Mouse (Mus musculus): ENCODE measurements at regions not wholly inside any gene's neighbourhood (a gene's known extent, or its start where the extent isn't known, plus 50 kb on each side); places are given as distances from the start of the nearest gene placed in this dataset.
"Not testable (repeated sequence)": the region's sequence is repeated elsewhere in the genome, so short reads cannot be mapped to it uniquely, and the experiment has no call there.

DNA sequence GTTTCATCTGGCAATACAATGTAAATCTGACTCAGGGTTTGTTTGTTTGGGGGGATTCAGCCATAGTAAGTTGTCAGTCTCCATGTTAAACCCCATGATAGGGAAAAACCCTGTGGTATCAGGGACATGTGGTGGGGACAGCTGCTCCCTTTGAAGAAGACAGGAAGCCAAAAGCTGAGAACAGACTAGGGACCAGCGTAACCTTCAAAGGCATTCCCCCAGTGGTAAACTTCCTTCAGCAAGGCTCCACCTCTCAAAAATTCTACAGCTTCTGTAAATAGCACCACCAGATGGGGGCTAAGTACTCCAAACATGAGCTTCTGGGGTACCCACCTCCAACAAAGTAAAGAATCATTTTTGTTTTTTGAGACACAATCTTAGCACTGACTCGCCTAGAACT, 476.0 kb upstream of the Fam160b2 start:
- WGBS: 88% methylated on average over 2 of the region's 2 CpGs
- Histone ChIP-seq H3K36me3 (replicated peaks) (no peaks in the 10 kb centered on the region), H3K9me3 (no peaks in the 10 kb centered on the region), H3K27me3 (replicated peaks) (no peaks in the 10 kb centered on the region), H3K4me2 (no peak overlapping the region), H3K27ac (no peak overlapping the region), H3K4me1 (no peaks in the 10 kb centered on the region), H3K9ac (no peak overlapping the region), H3K4me3 (no peak overlapping the region)
- ATAC-seq (replicated peaks): no peak

DNA sequence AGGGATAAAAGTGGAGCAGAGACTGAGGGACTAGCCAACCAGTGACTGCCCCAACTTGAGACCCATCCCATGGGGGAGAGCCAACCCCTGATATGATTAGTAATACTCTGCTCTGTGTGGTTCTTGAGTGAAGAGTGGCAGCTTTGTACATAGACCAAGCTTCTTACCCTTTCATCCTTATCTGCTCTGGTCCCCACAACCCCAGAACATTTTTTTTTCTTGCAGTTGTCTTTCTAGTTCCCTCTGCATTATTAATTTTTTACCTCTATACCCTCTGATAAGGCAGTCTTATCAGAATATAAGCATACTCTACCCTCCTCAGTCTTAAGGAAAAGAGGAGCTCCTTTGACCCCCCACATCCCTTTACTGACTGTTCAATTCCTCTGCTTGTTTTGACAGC, 474.4 kb upstream of the Fam160b2 start:
- Histone ChIP-seq H3K4me2 (no peak overlapping the region), H3K36me3 (replicated peaks) (no peaks in the 10 kb centered on the region), H3K27ac (no peak overlapping the region), H3K4me1 (no peaks in the 10 kb centered on the region), H3K27me3 (replicated peaks) (no peaks in the 10 kb centered on the region), H3K4me3 (no peak overlapping the region), H3K9me3 (no peaks in the 10 kb centered on the region), H3K9ac (no peak overlapping the region)
- no peak for ATAC-seq (replicated peaks)

DNA sequence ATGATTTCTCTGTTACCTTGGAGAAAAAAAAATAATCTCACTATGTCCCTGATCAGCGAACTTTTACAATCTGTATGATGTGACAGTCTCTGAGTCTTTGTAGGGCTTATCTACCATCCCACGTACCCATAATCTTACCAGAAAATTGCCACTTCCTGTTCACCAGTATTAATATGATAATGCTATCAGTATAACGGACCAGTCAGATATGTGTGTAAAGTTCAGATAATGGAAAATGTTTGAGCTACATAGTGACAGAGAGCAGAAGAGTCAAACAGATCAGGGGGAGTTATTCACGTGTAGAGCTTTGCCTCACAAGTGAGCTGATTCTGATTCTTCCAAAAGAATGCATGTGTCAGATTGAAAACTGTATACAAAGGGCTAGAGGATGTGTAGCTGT, 466.0 kb upstream of the Fam160b2 start:
- Histone ChIP-seq H3K27ac (no peak overlapping the region), H3K36me3 (replicated peaks) (no peaks in the 10 kb centered on the region), H3K27me3 (replicated peaks) (no peaks in the 10 kb centered on the region), H3K4me1 (no peaks in the 10 kb centered on the region), H3K4me2 (no peak overlapping the region), H3K4me3 (no peak overlapping the region), H3K9me3 (no peaks in the 10 kb centered on the region), H3K9ac (no peak overlapping the region)
- 71% methylated on average over 4 of the region's 4 CpGs for WGBS
- no peak for ATAC-seq (replicated peaks)

DNA sequence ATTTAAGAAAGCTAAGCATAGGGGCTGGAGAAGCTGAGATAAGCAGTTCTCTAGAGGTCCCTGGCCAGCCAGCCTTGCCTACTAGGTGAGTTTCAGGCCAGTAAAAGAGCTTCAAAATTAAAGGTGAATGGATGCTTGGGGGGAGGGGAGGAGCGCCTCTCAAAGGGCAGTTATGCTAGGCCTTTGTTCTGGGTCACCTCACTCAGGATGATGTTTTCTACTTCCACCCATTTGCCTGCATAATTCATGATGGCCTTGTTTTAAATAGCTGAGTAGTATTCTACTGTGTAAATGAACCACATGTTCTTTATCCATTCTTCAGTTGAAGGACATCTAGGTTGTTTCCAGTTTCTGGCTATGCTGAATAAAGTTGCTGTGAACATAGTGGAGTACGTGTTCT, 457.0 kb upstream of the Fam160b2 start:
- H3K27me3 ChIP-seq (replicated peaks): no peaks in the 10 kb centered on the region
- 89% methylated on average over 2 of the region's 2 CpGs for WGBS
- no peaks in the 10 kb centered on the region for H3K9me3 ChIP-seq
- ATAC-seq (replicated peaks): no peak
- H3K4me2 ChIP-seq: no peak overlapping the region
- H3K27ac ChIP-seq: no peak overlapping the region
- no peaks in the 10 kb centered on the region for H3K36me3 ChIP-seq (replicated peaks)
- no peak overlapping the region for H3K9ac ChIP-seq
- no peak overlapping the region for H3K4me3 ChIP-seq
- H3K4me1 ChIP-seq: no peaks in the 10 kb centered on the region

DNA sequence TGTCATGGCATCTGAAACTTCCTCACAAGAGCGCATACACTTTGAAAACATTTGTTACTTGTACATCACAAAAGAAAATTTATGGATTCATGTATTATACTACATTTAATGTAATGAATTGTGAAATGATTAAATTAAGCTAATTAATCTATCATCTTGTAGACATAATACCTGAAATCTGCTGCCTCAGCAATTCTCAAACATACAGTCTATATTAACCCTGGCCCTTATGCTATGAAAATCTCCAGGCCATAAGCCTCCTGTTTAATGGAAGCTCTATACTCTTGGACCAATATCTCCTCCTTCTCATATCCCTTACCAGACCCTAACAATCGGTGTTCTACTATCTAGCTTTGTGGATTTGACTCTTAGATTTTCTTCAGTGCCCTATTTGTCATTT, 455.8 kb upstream of the Fam160b2 start:
- no peak overlapping the region for H3K9ac ChIP-seq
- H3K27ac ChIP-seq: no peak overlapping the region
- ATAC-seq (replicated peaks): no peak
- H3K36me3 ChIP-seq (replicated peaks): no peaks in the 10 kb centered on the region
- WGBS: 95% methylated on average over 2 of the region's 2 CpGs
- no peaks in the 10 kb centered on the region for H3K4me1 ChIP-seq
- H3K27me3 ChIP-seq (replicated peaks): no peaks in the 10 kb centered on the region
- no peaks in the 10 kb centered on the region for H3K9me3 ChIP-seq
- H3K4me3 ChIP-seq: no peak overlapping the region
- no peak overlapping the region for H3K4me2 ChIP-seq

DNA sequence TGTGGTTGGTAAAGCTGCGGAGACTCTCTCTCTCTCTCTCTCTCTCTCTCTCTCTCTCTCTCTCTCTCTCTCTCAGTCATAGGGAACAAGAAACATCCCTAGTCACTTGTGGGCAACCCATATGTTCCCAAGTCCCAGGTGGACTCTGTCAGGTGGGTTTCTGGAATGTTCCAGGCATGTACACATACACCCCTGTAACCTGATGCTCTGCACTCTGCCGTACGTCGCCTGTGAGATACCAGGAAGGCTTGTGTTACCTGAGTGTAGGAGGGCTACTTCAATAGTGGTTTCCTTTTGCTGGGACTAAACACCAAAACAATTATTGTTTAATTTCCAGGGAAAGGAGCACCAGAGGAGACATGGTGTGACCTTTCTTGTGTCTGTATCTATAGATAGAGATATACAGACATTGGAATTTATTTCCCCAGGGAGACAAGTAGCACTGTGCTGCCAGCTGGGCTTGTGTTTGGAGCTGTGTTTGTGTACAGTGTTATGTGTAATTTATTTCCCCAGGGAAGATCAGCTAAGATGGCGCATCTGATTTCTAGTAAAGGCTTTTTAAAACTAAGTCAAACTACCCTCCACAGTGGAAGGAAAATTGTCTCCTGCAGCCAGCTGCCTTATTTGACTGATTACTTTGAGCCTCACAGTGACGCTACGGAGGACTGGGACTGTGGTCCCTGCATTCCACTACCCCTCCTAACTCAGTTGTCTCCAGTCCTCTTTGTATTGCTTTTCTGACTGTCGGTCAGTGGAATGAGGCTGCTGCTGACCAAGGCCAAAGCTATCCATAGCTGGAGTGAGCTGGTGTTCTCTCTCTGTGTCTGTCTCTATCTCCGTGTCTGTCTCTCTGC, 454.4 kb upstream of the Fam160b2 start:
- 73% methylated on average over 9 of the region's 9 CpGs for WGBS
- H3K9ac ChIP-seq: no peak overlapping the region
- no peaks in the 10 kb centered on the region for H3K27me3 ChIP-seq (replicated peaks)
- no peak overlapping the region for H3K27ac ChIP-seq
- H3K9me3 ChIP-seq: no peaks in the 10 kb centered on the region
- no peaks in the 10 kb centered on the region for H3K36me3 ChIP-seq (replicated peaks)
- H3K4me1 ChIP-seq: no peaks in the 10 kb centered on the region
- H3K4me2 ChIP-seq: no peak overlapping the region
- ATAC-seq (replicated peaks): no peak
- no peak overlapping the region for H3K4me3 ChIP-seq

DNA sequence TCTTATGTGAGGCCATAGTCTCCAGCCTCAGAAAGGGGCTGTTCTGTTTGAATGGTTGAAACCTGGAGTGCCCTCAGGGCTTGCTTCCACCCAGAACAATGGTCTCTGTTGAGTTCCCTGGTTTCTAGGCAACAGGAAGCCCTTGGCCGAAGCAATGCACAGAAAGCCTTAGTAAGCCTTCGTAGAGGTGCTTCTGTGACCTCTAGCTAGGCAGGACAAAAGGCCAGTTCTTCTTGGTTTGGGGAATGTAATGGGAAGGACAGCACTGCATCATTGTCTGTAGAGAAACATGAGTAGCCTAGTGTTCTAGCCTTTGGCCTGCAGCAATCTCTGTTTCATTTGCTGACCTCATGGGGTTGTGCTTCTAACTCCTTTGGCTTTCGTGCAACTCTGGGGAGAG, 447.5 kb upstream of the Fam160b2 start:
- Histone ChIP-seq H3K4me3 (no peak overlapping the region), H3K4me1 (no peaks in the 10 kb centered on the region), H3K4me2 (no peak overlapping the region), H3K9ac (no peak overlapping the region), H3K36me3 (replicated peaks) (no peaks in the 10 kb centered on the region), H3K27me3 (replicated peaks) (no peaks in the 10 kb centered on the region), H3K27ac (no peak overlapping the region), H3K9me3 (no peaks in the 10 kb centered on the region)
- WGBS: 23% methylated on average over 3 of the region's 3 CpGs
- no peak for ATAC-seq (replicated peaks)

DNA sequence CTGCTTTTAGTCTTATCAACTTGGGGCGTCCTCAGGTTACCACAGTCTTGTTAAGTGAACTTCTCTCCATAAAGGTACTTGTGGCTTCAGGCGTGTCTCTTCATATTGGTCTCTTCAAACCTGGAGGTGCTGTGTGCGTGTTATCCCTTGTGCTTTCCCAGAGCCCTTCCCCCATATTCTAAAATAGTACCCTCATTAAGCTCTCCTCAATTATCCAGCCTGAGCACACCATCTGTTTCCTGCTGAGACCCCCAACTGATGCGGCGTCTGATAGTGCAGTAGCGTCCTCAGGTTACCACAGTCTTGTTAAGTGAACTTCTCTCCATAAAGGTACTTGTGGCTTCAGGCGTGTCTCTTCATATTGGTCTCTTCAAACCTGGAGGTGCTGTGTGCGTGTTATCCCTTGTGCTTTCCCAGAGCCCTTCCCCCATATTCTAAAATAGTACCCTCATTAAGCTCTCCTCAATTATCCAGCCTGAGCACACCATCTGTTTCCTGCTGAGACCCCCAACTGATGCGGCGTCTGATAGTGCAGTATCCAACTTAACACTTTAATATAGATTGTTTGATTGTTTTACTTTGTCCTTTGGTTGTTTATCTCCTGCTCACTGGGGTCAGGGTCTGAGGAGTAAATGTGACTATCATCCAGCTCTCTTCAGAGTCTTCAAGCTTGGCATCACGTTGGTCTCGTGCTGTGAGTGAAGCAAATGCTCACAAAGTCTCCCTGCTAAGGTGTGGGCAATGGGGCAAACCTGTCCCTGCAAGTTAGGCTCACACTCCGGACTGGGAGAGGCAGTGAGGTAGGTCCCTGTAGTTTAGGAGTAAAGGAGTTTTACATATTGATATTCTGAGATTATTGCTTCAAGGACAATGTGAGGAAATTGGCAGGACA, 444.5 kb upstream of the Fam160b2 start:
- 55% methylated on average over 12 of the region's 13 CpGs for WGBS
- H3K27ac ChIP-seq; H3K4me3 ChIP-seq; ATAC-seq (replicated peaks); H3K9ac ChIP-seq; H3K4me2 ChIP-seq; H3K36me3 ChIP-seq (replicated peaks); H3K27me3 ChIP-seq (replicated peaks); H3K4me1 ChIP-seq; H3K9me3 ChIP-seq: not testable (repeated sequence)

DNA sequence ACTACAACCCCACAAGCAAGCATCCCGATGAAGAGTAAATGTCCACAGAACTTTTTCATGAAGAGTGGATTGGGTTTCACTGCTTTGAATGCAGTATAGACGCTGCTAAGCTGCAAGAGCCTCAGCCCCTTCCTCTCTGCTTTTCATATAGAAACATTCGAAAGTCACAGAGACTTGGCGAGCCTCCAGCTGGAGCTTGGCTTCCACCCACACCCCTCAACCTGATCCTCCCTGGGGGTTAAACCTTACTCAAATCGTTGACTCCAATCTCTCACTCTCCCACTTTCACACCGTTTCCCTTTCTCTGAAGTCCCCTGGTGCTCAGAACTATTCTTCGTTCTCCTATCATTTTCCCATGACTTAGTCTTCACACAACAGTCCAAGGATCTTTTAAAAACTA, 437.0 kb upstream of the Fam160b2 start:
- Histone ChIP-seq H3K4me1 (no peaks in the 10 kb centered on the region), H3K4me3 (no peak overlapping the region), H3K36me3 (replicated peaks) (no peaks in the 10 kb centered on the region), H3K9me3 (no peaks in the 10 kb centered on the region), H3K4me2 (no peak overlapping the region), H3K9ac (no peak overlapping the region), H3K27ac (no peak overlapping the region), H3K27me3 (replicated peaks) (no peaks in the 10 kb centered on the region)
- no peak for ATAC-seq (replicated peaks)
- WGBS: 69% methylated on average over 7 of the region's 7 CpGs

DNA sequence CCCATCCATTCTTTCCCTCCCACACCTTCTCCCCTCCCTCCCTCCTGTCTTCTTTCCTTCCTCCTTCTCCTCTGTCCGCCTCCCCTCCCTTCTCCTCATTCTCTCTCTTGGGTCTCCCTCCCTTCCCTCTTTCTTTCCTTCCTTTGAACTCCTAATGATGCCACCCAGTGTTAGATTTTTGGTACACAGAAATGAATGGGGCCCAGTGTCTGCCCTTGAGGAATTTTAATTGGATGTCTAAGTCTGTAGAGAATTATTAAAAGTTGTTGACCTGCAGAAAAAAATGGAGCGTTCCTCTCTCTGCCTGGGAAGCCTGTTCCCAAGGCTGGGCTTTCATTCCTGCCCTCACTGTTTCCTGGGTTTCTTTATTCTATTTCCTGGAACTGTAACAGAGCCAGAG, 434.0 kb upstream of the Fam160b2 start:
- no peaks in the 10 kb centered on the region for H3K4me1 ChIP-seq
- no peaks in the 10 kb centered on the region for H3K36me3 ChIP-seq (replicated peaks)
- no peaks in the 10 kb centered on the region for H3K9me3 ChIP-seq
- H3K27ac ChIP-seq: no peak overlapping the region
- WGBS: 43% methylated on average over 2 of the region's 2 CpGs
- H3K4me3 ChIP-seq: no peak overlapping the region
- H3K4me2 ChIP-seq: no peak overlapping the region
- no peak overlapping the region for H3K9ac ChIP-seq
- H3K27me3 ChIP-seq (replicated peaks): no peaks in the 10 kb centered on the region
- ATAC-seq (replicated peaks): no peak

DNA sequence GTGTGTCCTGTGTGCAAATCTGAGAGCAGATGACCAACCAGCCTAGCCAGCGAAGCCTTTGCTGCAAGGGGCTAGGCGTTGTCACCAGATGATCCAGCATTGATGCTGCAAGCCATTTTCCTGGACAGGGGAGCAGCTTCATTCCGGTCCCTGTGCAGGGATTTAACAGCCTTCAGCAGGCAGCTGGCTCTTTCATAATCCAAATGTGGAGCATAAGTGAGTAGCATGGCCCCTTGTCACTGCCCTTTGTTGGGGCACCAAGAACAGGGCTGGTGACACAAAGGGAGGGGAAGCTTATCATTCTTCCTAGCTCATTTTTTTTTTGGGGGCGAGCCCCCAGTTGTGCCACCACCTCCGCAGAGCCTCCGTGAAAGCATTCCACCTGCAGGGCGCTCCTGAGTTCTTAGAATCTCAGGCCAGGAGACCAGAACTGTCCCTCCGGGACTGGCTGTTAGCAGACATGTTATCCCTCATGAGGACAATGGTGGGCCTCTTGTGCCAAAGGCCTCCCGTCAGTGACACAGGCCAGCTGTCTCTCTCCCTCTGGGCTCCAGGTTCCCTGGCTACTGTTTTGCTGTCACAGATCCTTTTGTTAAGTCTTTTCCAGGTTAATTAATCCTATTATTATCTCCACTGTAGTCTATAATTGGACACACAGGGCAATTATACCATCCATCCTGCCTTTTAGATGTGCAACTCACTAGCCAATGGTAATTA, 430.7 kb upstream of the Fam160b2 start:
- no peak overlapping the region for H3K9ac ChIP-seq
- H3K4me3 ChIP-seq: no peak overlapping the region
- H3K27me3 ChIP-seq (replicated peaks): no peaks in the 10 kb centered on the region
- no peak overlapping the region for H3K4me2 ChIP-seq
- ATAC-seq (replicated peaks): no peak
- no peaks in the 10 kb centered on the region for H3K36me3 ChIP-seq (replicated peaks)
- H3K9me3 ChIP-seq: no peaks in the 10 kb centered on the region
- H3K27ac ChIP-seq: no peak overlapping the region
- no peaks in the 10 kb centered on the region for H3K4me1 ChIP-seq
- WGBS: 62% methylated on average over 9 of the region's 9 CpGs
